Mouse (Mus musculus): ENCODE data around the gene Acsm3.

Acsm3 gene

GRCm38 (mm10) chr7:119795311-119795710, 34.6 kb downstream of the Acsm3 start:
- no peak for DNase-seq (ENCODE audit: low spot score in 2 of 2)

GRCm38 (mm10) chr7:119800488-119800887, 39.8 kb downstream of the Acsm3 start:
- no peak for DNase-seq (ENCODE audit: low spot score in 2 of 2)

- DNase-seq (ENCODE audit: low spot score in 2 of 2), result no peak
Measured at GRCm38 (mm10) chr7:119800991-119801390, 40.3 kb downstream of the Acsm3 start.

GRCm38 (mm10) chr7:119807396-119807795, 46.7 kb downstream of the Acsm3 start:
- no peak for DNase-seq (ENCODE audit: low spot score in 2 of 2)

GRCm38 (mm10) chr7:119808723-119809122, 48.0 kb downstream of the Acsm3 start:
- DNase-seq (ENCODE audit: low spot score in 2 of 2), result no peak

GRCm38 (mm10) chr7:119835371-119835770, 74.6 kb downstream of the Acsm3 start:
- no peak for DNase-seq (ENCODE audit: low spot score in 2 of 2)

GRCm38 (mm10) chr7:119835996-119836777, 75.5 kb downstream of the Acsm3 start:
- no peak for DNase-seq (ENCODE audit: low spot score in 2 of 2)
